Mouse (Mus musculus): ENCODE results near the gene Ypel4.

Ypel4 gene

DNA sequence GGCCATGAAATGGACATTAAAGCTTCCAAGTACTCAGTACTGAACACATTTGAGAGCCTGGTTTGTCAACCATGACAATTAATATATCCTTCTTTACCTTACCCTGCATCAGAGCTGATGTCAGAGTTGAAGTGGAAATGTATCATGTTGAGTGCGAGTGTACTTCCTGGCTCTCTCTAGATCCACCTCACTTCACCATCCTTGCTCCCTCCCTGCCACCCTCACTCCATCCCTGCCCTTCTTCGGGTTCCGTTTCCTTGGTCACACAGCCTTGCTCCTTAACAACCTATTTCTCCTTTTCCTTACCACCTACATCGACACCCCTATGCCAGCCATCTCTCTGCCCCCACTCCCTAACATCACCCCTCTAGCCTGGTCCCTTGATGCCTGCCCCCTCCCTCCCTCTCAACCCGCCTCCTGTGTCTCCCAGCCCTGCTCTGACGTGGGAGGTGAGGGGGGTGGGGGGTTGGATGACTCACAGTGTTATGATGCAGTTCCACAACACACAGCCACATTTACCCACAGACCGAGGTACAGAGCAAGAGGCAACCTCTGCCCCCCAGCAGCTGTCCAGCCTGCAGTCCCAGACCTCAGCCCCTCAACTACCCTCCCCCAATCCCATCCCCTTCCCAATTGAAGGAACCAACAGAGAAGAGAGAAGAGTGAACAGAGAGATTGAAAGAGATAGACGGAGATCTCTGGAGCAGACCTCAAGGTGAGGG lies at the start of gene Ypel4:
TSS of gene Ypel4 (plus strand) at position 480 of the 722 bp plus-strand sequence.
- peak; percentile 81 for DNase-seq

DNA sequence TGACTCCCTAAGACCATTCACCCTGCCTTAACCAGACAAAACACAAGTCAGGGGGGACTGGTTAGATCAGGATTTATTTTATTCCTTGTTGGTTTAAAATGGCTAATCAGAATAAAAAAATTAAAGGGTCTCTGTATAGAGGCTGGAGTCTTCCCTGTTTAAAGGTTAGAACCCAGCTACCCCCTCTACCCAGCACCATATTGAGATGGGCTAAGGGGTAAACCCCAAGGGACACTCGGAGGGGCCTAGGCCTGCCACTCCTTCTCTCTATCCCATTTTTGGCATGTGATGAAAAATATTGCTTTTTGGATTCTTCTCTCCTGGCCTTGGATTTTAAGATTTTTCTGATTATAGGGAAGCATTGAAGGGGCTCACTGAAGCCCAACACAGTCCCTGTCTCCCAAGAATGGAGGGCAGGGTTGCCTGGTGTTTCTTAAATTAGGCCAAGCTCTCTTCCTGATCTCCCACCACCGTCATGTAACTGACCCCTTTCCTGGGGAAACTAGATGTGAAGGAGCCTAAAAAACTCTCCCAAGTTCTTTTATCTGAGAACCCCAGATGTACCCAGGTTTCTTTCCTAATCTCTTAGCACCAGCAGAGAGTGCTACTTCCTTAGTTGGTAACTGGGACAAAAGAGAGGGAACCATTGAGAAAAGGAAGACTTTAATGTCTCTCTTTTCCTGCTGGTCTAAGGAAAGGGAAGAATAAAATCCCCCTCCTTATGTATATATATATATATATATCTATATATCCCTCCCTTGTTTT lies 45.6 kb upstream of the Ypel4 start:
- no peak for DNase-seq

DNA sequence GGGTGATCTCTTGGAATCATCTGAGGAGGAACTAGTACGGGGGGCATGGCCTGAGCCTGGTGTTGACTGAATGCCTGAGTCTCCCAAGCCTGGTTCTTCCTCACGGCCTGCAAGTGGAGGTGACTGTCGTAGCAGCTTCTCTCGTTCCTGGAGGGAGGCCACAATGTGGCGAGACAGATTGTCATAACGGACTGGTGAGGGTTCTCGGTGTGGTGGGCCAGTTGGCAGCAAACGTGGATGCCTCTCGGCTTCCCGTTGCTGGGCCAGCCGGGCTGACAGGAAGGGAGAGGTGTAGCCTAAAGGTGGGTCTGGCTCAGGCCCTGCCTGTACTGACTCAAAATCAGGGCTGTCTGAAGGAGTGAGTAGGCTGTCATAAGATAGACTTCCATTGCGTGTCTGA lies 43.8 kb upstream of the Ypel4 start:
- DNase-seq = peak; percentile 24

DNA sequence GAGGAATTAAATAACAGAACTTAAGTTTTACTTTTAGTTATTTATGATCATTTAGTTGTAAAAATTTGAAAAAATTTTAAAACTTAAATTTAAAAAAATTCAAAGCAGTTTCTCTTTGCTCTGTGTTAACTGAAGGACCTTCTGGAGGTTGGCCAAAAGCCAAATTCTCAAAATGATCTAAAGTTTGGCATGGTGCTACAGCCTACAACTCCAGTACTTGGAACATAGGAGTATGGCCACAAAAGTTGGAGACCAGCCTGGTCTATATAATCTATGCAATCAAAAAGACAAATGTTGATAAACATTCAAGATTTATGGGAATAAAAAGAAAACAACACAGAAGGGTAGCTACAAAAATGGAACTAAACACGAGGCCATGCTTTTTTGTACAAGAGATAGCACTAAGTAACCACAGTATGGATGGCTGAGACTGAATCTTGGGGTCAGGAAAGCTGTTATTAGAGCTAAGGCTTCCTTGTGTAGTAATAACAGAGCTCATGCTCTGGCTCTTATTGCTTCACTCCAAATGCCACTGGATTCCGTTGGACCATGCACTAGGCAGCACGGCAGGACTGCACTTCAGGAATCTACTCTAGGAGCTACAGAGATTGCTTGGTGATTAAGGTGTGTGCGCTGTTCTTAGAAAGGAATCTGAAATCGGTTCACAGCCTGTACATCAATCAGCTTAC lies 38.7 kb upstream of the Ypel4 start:
- no peak for DNase-seq

DNA sequence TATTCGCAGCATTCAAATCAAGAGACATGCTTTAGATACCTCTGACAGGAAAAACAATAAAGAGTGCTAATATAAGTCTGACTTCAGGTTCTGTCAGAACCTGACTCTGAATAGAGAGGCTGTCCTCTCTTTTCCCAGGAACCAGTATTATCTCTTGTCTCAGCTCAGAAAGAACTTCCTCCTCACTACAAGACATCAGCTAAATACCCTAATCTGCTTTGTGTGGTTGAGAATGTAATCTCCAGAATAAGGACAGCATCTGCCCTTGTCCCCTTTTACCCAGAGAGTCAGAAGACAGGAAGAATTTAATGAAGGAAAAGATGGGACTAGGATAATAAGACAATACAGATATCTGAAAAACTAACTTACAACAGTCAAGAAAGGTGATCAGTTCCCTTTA lies 30.4 kb upstream of the Ypel4 start:
- DNase-seq = no peak

DNA sequence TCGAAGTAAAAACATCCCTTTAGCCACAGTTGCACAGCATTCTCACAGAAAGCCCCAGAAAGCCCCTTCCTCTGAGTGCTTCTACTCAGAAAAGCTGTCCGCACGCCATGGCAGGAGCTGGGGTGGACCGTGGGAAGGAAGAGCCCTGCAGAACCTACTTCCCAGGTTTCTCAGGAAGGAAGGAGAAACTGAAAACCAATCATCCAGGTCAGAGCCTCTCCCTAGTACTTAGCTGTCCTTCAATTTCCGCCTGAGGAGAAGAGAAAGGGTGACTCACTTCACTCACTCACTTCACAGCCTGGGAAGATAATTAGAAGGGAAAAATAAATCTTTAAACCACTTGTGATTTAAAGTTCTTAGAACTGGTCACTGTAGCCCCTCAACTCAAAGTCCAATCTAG lies 29.5 kb upstream of the Ypel4 start:
- DNase-seq = no peak

DNA sequence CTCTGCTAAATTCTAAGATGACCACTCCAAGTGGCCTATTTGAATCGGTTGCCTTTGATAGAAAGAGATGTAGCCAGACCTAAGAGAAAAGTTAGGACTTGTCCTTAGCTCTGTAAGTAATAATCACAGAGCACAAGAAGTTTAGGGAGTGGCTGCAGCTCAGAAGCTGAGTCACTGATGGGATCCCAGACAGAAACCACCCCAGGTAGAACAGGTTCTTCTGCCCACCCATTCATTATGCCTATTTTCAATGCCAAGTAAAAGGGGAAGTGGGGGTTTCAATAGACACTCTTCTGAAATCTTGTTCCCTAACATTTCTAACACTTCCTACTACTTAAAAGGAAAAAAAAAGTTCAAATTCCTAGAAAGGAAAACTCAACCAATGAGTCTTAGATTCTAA lies 28.6 kb upstream of the Ypel4 start:
- no peak for DNase-seq

DNA sequence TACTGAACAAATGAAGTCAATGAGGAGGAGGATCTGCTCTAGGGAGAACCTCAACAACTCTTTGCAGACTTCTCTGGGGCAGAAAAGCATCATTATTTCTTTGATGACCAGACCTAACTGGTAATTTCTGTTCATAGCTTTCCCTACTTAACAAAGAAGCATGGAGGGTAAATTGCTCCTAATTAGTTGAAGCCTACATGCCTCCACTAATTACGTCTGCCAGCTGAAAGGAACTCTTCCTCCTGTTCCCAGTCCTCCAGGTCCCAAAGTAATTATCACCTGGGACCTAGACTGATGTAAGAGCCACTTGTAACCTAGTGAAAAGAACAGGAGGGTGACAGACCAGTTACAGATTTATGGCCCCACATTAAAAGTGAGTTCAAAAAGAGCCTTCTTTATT lies 26.3 kb upstream of the Ypel4 start:
- DNase-seq = no peak

DNA sequence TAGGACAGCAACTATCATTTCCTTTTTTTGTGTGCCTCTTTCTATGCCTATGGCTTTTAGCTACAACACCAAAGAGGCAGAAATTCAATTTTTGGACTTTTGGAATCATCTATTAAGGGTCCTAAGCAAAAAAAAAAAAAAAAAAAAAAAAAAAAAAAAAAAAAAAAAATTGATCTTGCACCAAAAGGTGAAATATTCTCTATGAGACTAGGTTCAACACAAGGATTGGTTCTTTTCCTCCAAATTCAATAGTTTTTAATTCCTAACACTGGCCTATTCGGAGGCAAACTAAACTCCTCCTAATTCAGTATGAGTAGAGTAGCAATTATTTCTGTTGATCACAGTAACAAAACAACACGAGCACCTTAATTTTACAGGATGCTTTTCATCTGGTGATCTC lies 22.0 kb upstream of the Ypel4 start:
- DNase-seq = no peak

DNA sequence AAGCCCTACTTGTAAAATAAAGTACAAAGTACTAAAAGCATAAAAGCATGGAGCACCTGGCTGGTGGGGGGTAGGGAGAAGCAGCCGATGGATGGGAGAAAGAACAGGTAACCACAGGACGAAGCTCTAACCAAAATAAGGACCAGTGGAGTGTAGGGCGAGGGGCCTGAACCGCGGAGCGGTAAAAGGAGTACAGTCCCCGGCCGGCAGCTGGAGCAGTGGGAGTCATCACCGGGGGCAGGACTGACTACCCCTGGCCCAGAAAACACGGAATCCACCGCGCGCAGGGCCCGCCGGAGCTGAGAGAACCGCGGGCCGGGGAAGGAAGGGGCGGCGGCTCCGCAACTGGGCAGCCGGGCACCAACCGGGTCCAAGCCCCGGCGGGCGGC lies 19.4 kb upstream of the Ypel4 start:
- no peak for DNase-seq

DNA sequence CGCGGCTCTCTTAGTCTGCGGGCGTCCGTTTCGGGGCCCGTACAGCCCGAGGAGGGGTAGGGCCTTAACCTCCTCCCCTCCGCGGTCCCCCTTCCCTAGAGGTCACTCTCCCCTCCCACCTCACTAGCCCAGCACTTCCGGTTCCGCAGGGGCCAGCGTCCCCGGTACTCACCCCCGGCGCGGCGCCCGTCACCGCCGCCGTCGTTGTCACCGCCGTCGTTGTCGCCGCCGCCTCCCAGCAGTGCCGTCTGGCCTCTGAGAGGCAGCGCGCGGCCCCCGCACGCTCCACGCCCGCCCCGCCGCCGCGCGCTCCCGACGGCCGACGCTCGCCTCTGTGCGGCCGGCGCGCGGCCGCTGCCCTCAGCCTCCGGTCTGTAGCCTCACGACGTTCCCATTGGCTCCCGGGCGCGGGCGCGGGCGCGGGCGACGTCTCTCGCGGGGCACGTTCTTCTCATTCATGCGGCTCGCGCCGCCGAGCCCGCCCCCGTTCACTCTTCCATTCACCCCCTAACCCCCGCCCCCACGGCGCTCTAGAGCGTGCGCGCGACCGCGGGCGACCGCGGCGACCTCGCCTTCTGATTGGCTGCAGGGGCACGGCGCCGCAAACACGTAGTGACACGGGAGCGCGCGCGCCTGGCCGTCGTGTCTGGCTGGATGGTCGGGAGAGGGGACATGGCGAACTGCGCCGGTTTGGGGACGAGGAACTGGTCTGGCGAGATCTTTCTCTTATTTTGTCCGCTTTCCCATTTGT lies 18.9 kb upstream of the Ypel4 start, which contains the start of gene Zdhhc5:
TSS of gene Zdhhc5 (minus strand) at position 370 of the 751 bp plus-strand sequence.
- DNase-seq = peak; percentile 99

DNA sequence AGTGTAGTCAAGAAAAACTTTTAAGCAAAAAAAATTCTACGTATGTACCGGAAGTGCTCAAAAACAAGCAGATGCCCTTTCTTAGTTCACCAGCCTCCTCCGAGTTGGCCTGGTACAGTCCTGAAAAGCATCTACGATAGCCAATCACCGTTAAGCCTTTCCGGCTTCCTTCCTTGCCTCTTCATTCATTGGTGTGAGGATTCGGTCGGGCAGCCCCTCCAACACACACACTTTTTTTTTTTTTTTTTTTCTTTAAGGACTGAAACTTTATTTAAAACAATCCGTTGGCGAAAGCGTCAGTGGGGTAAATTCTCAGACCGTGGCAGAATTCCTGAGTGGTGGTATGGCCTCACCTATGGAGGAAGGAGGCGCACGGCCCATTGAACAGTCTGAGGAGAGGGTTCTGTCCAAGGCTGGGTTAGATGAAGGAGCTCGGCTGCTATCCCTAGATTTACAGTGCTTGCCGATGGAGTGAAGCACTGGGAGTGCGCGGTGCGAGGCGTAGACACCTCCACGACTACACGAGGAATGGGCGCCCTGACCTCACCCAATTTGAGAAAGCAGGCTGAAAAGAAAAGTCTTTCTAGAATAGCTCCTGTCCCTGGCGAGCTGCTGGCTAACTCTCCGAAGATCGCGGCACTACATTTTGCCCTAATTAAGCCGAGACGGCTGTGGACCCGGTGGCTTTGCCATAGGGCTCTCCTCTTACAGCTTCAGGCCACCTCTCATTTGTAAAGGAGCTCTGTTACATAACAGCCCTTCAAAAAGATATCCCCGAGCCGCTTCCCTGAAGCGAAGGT lies 18.1 kb upstream of the Ypel4 start:
- peak; percentile 68 for DNase-seq

DNA sequence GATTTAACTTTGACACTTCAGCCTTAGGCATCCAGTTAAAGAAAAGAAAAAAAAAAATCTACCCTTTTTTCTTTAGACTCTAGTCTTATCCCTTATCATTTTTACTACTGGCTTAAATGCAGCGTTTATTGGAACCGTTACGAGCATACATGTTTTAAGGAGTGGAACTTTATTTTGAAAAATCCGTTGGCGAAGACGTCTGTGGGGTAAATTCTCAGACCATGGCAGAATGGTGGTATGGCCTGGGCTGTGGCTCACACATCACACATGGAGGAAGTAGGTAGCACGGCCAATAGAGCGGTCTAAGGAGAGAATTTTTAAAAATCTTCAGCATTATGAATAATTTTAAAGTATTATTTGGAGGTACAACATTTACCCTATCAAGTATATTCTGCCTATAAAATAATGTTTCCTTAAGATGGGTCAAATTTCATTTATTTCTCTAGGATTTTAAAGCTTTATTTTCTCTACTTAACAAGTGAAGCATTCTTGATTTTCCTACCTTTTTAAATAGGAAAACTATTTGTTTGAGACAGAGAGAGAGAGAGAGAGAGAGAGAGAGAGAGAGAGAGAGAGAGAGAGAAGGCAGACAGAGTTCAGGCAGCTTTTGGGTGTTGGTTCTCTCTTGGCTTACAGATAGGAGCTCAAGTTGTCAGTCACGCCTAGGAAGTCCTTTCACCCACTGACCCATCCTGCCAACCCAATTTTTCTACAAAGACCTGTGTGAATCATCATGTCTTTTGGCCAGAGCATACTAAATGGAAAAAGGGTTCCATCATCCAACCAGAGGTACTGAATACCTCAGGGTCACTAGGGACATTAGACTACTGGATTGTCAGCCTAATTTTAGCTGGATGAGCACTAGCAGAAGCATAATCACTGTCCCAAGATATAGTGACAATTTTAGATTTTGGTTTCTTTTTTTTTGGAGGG lies 17.2 kb upstream of the Ypel4 start:
- no peak for DNase-seq

DNA sequence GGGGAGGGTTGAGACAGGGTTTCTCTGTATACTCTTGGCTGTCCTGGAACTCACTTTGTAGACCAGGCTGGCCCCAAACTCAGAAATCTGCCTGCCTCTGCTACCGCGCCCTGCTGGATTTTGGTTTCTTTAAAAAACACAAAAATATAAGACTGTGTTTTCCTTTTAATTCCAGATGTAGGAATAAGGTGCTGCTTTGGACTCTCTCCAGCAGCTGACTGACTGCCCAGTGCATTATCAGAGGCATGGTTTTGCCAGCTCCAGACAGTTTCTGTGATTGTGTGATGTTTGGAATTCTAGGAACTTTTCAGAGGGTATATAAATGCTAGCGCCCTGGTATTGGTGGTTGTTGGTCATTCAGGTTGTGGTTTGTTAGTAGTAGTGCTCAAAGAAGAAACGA lies 16.5 kb upstream of the Ypel4 start:
- DNase-seq = no peak

DNA sequence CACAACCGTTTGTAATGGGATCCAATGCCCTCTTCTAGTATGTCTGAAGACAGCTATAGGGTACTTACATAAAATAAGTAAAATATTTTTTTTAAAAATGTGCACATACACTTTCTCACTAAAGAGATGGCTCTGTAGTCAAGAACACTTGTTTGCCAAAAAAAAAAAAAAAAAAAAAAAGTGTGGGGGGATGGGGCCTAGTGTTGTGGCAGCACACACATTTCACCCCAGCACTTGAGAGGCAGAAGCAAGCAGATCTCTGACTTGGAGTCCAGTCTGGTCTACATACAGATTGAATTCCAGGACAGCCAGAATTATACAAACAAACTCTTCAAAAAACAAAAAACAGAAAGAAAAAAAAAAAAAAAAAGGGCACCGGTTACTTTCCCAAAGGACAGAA lies 13.1 kb upstream of the Ypel4 start:
- DNase-seq = no peak

DNA sequence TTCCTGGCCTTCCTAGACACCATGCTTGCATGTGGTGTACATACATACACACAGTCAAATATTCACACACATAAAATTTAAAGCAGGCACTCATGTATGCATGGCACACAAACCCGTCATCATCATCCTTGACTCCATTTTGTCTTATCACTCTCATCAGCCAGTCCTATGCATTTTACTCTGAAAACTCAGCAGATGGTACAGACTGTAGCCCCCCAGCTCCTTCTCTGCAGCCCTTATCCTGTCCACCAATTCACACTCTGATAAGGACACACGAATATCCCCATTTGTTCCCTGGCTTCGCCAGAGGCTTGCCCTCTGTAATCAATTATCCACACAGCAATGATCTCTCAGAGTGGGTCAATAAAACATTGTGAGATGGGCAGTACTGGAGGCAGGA lies 12.7 kb upstream of the Ypel4 start:
- DNase-seq = no peak

DNA sequence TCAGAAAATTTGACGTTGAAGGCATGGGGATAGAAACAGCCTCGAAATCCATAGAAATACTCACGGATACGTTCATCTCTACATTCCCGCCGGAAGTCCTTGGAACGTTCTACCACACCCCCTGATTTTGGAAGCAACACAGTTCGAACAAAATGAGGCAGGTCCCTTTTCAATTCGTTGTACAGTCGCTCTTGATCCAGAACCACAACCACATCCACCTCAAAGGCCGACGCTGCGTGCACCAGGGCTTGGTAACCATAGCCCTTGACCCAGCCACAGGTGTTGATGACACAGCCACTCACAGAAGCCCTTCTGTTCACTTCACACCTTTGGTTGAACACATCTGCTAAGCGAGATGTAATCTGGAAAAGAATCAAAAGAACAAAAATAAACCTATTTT lies 10.0 kb upstream of the Ypel4 start:
- no peak for DNase-seq

DNA sequence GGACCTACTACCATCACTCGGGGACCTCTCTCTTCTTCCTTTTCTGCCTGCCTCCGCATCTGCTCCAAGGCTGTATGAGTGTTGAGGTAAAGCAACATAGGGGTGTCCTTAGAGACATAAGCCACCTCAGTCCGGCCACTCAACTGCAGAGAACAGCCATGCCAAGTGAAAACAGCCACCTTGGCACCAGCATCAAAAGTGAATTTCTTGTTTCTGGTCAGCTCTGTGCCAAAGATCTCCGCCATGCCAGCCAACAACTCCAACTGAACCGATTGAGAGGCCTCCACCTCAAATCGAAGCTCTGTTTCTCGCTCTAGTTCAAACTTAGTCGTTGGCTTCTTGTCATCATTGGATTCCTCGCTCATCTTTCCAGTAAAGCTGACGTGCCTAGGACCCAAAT lies 8.1 kb upstream of the Ypel4 start:
- DNase-seq = no peak

DNA sequence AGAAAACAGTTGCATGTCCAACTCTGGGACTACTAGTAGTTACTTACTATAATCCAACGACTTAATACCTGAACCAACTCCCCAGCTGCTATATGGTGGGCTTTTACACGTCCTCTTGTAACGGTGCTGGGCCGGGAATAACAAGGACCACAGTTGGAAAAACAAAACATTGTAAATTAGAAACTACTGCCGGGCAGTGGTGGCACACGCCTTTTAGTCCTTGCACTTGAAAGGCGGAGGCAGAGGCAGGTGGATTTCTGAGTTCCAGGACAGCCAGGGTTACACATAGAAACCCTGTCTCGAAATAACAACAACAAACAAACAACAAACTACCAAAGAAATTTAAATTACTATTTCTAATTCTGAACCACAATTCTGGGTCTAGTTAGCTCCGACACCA lies 7.1 kb upstream of the Ypel4 start:
- DNase-seq = no peak

DNA sequence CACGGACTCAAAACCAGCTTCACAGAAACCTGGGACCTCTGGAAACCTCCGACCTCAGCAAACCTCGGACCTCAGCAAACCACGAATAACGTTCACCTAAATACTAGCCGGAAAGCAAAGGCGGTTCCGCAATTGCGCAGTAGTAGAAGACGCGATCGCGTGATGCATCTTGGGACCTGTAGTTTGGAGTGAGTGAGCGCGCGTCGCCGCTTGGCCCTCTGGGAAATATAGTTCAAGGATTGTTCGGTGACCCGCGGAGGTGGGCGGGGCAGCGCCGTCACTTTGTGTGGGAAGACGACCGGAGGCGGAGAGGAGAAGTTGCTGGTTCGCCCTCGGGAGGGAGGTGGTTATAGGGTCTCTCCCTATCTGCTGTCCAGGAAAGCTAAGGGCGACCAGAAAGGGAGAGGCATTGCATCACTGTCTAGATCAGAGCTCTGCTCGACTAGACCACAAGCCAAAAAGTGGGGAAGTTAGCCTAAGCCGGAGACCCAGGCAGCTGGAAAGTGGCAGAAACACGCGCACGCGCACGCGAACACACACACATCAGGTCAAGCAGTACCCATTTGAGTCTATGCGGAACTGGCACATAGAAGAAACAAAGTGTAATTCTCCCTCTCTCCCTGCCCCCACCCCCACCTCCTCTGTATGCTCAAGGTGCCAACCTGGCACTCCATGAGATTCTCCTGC lies 6.5 kb upstream of the Ypel4 start, which contains the start of gene Clp1:
TSS of gene Clp1 (minus strand) at position 179 of the 687 bp plus-strand sequence.
- peak; percentile 93 for DNase-seq
